Mouse (Mus musculus) hindbrain, embryonic 14.5 days (tissue): ENCODE measurements around the gene Cntn1. TPM values are rescaled to one million over a fixed set of nuclear protein-coding genes. Genes with fewer than 3 reads are reported as not detected.

Experiments used
- ATAC-seq: fragments of 200-750 bp; cut with Nextera tagmentation; 2 replicates; pipeline ENCODE4 v1.8.0; 2017; ENCODE audit warnings: moderate number of reproducible peaks, mild to moderate bottlenecking, moderate TSS enrichment, moderate library complexity; ENCODE audit not compliant: low FRiP score
- DNase-seq: peaks from one replicate; pipeline ENCODE4 v3.0.0-alpha.2; 2015; ENCODE audit warnings: low spot score
- H3K27ac ChIP-seq: fragments of 300-500 bp; sonication (generic); 2 replicates; pipeline ENCODE4 v1.5.1; 2014; ENCODE audit warnings: mild to moderate bottlenecking, moderate library complexity
- H3K27me3 ChIP-seq: fragments of 300-500 bp; sonication (generic); 2 replicates; pipeline ENCODE4 v1.6.1; 2014; ENCODE audit warnings: mild to moderate bottlenecking, low read length, mixed read lengths; ENCODE audit not compliant: control insufficient read depth, insufficient read depth
- H3K36me3 ChIP-seq: fragments of 300-500 bp; sonication (generic); replicated peaks from 2 replicates; pipeline ENCODE4 v1.6.1; 2014; ENCODE audit not compliant: control insufficient read depth, insufficient read depth
- H3K4me1 ChIP-seq: fragments of 300-500 bp; sonication (generic); replicated peaks from 2 replicates; pipeline ENCODE4 v1.6.1; 2014; ENCODE audit warnings: antibody characterized with exemption, low read length, mixed read lengths; ENCODE audit not compliant: control insufficient read depth, insufficient read depth
- H3K4me2 ChIP-seq: fragments of 300-500 bp; sonication (generic); replicated peaks from 2 replicates; pipeline ENCODE4 v1.6.1; 2014; ENCODE audit warnings: mild to moderate bottlenecking, moderate library complexity
- H3K4me3 ChIP-seq: fragments of 300-500 bp; sonication (generic); replicated peaks from 2 replicates; pipeline ENCODE4 v1.5.1; 2014; ENCODE audit warnings: mild to moderate bottlenecking, low read length
- H3K9ac ChIP-seq: fragments of 300-500 bp; sonication (generic); 2 replicates; pipeline ENCODE4 v1.6.1; 2014
- H3K9me3 ChIP-seq: fragments of 300-500 bp; sonication (generic); 2 replicates; pipeline ENCODE4 v1.6.1; 2016; ENCODE audit warnings: low read length; ENCODE audit not compliant: control insufficient read depth
- WGBS: fragments of 180-500 bp; shearing (Covaris S2); extraction: QIAGEN DNeasy Blood & Tissue Kit; methylation state at CpG from one replicate; pipeline ENCODE4 v1.1.7; 2014; 5-methylcytosine and 5-hydroxymethylcytosine counted together
- polyA plus RNA-seq: library from polyadenylated mRNA; unstranded; fragments of >200 nt; fragmentation: Nextera tagmentation; extraction: Ambion mirVana; gene quantifications from 2 replicates; pipeline ENCODE4 v1.2.1, GENCODE M21; 2014

The Cntn1 gene
- polyA plus RNA-seq, 1 experiment from 2014 or later = 77.2 TPM

GRCm38 (mm10) chr15:92101956-92102355 is 51.0 kb downstream of the Cntn1 start:
- no peak for ATAC-seq
- 75% methylated on average over 9 of the region's 9 CpGs for WGBS
- H3K9me3 ChIP-seq = no peaks in the 10 kb centered on the region
- no peak overlapping the region for H3K9ac ChIP-seq
- no peak overlapping the region for H3K4me3 ChIP-seq
- no peak overlapping the region for H3K4me2 ChIP-seq
- H3K27ac ChIP-seq = no peak overlapping the region
- no peaks in the 10 kb centered on the region for H3K4me1 ChIP-seq
- H3K27me3 ChIP-seq = no peaks in the 10 kb centered on the region
- H3K36me3 ChIP-seq = no peaks in the 10 kb centered on the region
- DNase-seq = no peak

GRCm38 (mm10) chr15:92112455-92112854 is 61.5 kb downstream of the Cntn1 start:
- Histone ChIP-seq H3K4me3 (no peak overlapping the region), H3K4me1 (no peaks in the 10 kb centered on the region), H3K9ac (no peak overlapping the region), H3K4me2 (no peak overlapping the region), H3K9me3 (0 out of 2 replicates have a peak, but pooled peaks cover 4% of the 10 kb centered on the region), H3K36me3 (no peaks in the 10 kb centered on the region), H3K27me3 (no peaks in the 10 kb centered on the region), H3K27ac (no peak overlapping the region)
- ATAC-seq (no peak), DNase-seq (no peak)

GRCm38 (mm10) chr15:92132936-92133335 is 82.0 kb downstream of the Cntn1 start:
- H3K9ac ChIP-seq = no peak overlapping the region
- no peaks in the 10 kb centered on the region for H3K27me3 ChIP-seq
- no peaks in the 10 kb centered on the region for H3K9me3 ChIP-seq
- DNase-seq (no peak), ATAC-seq (no peak)
- H3K4me3 ChIP-seq = no peak overlapping the region
- H3K4me1 ChIP-seq = no peaks in the 10 kb centered on the region
- no peak overlapping the region for H3K27ac ChIP-seq
- 69% methylated on average over 3 of the region's 3 CpGs for WGBS
- no peak overlapping the region for H3K4me2 ChIP-seq
- no peaks in the 10 kb centered on the region for H3K36me3 ChIP-seq

DNA sequence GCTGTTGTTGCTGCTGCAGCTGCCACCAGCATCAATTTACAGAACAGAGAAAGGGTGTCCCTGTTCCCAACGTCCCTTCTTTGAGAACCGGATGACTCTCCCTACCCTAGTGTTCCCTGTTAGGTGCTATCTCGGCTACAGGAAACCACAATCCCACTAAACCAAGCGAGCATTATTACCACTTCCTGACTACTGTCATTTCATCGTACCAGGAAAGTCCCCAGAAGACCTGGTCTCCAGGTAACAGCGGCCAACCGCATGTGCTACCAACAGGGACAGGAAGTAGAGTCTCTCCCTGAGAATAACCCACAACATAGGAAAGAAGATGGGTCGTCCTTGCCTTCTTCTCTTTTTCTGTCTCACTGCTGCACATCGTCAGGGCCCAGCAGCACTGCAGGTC is 83.3 kb downstream of the Cntn1 start:
- no peaks in the 10 kb centered on the region for H3K36me3 ChIP-seq
- H3K4me3 ChIP-seq = no peak overlapping the region
- 79% methylated on average over 9 of the region's 9 CpGs for whole genome bisulfite sequencing
- no peak for ATAC-seq
- DNase-seq = no peak
- H3K27ac ChIP-seq = no peak overlapping the region
- no peaks in the 10 kb centered on the region for H3K9me3 ChIP-seq
- H3K4me2 ChIP-seq = no peak overlapping the region
- no peaks in the 10 kb centered on the region for H3K27me3 ChIP-seq
- no peaks in the 10 kb centered on the region for H3K4me1 ChIP-seq
- H3K9ac ChIP-seq = no peak overlapping the region

- H3K27ac ChIP-seq = no peak overlapping the region
- no peaks in the 10 kb centered on the region for H3K4me1 ChIP-seq
- H3K9me3 ChIP-seq = no peaks in the 10 kb centered on the region
- no peaks in the 10 kb centered on the region for H3K27me3 ChIP-seq
- no peak for DNase-seq
- no peaks in the 10 kb centered on the region for H3K36me3 ChIP-seq
- H3K4me3 ChIP-seq = no peak overlapping the region
- ATAC-seq = no peak; the same call in 1 of the 2 replicates
- no peak overlapping the region for H3K9ac ChIP-seq
- H3K4me2 ChIP-seq = no peak overlapping the region
- 64% methylated on average over 6 of the region's 6 CpGs for WGBS
These were observed 86.1 kb downstream of the Cntn1 start for GRCm38 (mm10) chr15:92137026-92137425.

DNA sequence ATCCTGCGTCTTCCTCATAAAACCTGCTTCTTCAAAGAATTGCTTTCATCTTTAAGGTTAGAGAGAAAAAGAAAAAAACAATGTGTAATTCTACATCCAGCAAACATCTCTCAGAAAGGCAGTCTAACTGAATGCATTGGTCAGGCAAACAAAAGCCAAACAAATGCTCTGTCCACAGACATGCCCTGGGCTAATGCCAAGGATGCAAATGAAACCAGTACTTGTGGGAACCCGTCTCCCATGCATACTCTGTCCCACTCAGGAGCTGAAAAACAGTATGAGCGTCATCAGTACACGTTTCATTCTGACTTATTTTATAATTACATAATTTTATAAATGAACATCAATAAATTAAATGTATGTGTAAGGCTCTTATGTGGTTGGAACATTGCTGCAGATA is 91.0 kb downstream of the Cntn1 start:
- Histone ChIP-seq H3K36me3 (no peaks in the 10 kb centered on the region), H3K4me1 (no peaks in the 10 kb centered on the region), H3K27ac (no peak overlapping the region), H3K9me3 (no peaks in the 10 kb centered on the region), H3K4me2 (no peak overlapping the region), H3K9ac (no peak overlapping the region), H3K4me3 (no peak overlapping the region), H3K27me3 (no peaks in the 10 kb centered on the region)
- no peak for DNase-seq
- ATAC-seq = no peak; the same call in 1 of the 2 replicates
- WGBS = 62% methylated on average over 4 of the region's 4 CpGs

DNA sequence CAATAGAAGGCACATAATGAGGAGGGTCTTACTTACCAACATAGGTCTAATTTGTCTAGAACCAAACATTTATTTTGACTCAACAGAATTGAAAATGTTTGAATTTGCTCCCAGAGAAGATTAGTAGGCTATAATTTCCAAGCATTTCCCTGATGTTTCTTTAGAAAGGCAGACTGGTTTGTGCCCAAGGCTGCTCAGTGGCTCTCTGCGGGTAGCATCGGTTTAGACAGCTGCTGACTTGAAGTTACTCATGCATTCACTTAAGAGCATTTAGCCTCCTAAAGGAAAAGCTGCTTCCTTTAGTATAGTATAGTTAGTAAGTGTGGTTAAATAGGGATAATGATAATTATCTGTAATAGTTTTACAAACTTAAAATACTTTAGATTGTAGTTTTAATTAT is 104.0 kb downstream of the Cntn1 start:
- 53% methylated on average over 2 of the region's 2 CpGs for WGBS
- H3K36me3 ChIP-seq = no peaks in the 10 kb centered on the region
- H3K4me1 ChIP-seq = peaks cover 2% of the 10 kb centered on the region; the same call in 1 of the 2 replicates
- H3K9ac ChIP-seq = no peak overlapping the region
- no peak overlapping the region for H3K4me3 ChIP-seq
- no peak overlapping the region for H3K4me2 ChIP-seq
- ATAC-seq (no peak), DNase-seq (peak; percentile 33)
- H3K27ac ChIP-seq = no peak overlapping the region
- no peaks in the 10 kb centered on the region for H3K27me3 ChIP-seq
- no peaks in the 10 kb centered on the region for H3K9me3 ChIP-seq

- 31% methylated on average over 10 of the region's 10 CpGs for WGBS
These were observed 109.8 kb downstream of the Cntn1 start for GRCm38 (mm10) chr15:92160855-92161162.

GRCm38 (mm10) chr15:92161163-92162025 is 110.4 kb downstream of the Cntn1 start:
- Histone ChIP-seq H3K27me3 (no peaks in the 10 kb centered on the region), H3K36me3 (no peaks in the 10 kb centered on the region), H3K27ac (peak overlapping the region; percentile 88), H3K4me1 (peaks cover 15% of the 10 kb centered on the region; the same call in 1 of the 2 replicates), H3K9me3 (no peaks in the 10 kb centered on the region), H3K4me3 (peak overlapping the region; percentile 37), H3K9ac (peak overlapping the region; percentile 57), H3K4me2 (peak overlapping the region; percentile 57)
- WGBS = 17% methylated on average over 20 of the region's 20 CpGs
- DNase-seq (peak; percentile 72), ATAC-seq (peak; percentile 92)

More at GRCm38 (mm10) chr15:92160855-92161162, 109.8 kb downstream of the Cntn1 start:
- Histone ChIP-seq H3K9ac (peak overlapping the region; percentile 57), H3K36me3 (no peaks in the 10 kb centered on the region), H3K4me1 (peaks cover 15% of the 10 kb centered on the region; the same call in 1 of the 2 replicates), H3K4me3 (peak overlapping the region; percentile 37), H3K27me3 (no peaks in the 10 kb centered on the region), H3K27ac (peak overlapping the region; percentile 88), H3K4me2 (peak overlapping the region; percentile 57), H3K9me3 (no peaks in the 10 kb centered on the region)
- ATAC-seq = no peak
- DNase-seq = no peak
